Mouse (Mus musculus): ENCODE data around the gene Lrmda. TPM values are rescaled to one million over a fixed set of nuclear protein-coding genes. Genes with fewer than 3 reads are reported as not detected.

Gene Lrmda
- polyA plus RNA-seq, 1 experiment from 2014 or later = 0.57 TPM

- 54% methylated on average over 3 of the region's 3 CpGs for WGBS
- no peak for ATAC-seq (ENCODE audit: insufficient read depth, low FRiP score, low read depth)
- H3K9ac ChIP-seq = no peak overlapping the region
- H3K4me2 ChIP-seq = no peak overlapping the region
- H3K36me3 ChIP-seq = no peaks in the 10 kb centered on the region
- H3K27me3 ChIP-seq (replicated peaks) = no peaks in the 10 kb centered on the region
- H3K27ac ChIP-seq = no peak overlapping the region
- no peaks in the 10 kb centered on the region for H3K9me3 ChIP-seq
- H3K4me3 ChIP-seq (replicated peaks) = no peak overlapping the region
- no peaks in the 10 kb centered on the region for H3K4me1 ChIP-seq
Measured at GRCm38 (mm10) chr14:22533501-22533900, 514.0 kb downstream of the Lrmda start.

DNA sequence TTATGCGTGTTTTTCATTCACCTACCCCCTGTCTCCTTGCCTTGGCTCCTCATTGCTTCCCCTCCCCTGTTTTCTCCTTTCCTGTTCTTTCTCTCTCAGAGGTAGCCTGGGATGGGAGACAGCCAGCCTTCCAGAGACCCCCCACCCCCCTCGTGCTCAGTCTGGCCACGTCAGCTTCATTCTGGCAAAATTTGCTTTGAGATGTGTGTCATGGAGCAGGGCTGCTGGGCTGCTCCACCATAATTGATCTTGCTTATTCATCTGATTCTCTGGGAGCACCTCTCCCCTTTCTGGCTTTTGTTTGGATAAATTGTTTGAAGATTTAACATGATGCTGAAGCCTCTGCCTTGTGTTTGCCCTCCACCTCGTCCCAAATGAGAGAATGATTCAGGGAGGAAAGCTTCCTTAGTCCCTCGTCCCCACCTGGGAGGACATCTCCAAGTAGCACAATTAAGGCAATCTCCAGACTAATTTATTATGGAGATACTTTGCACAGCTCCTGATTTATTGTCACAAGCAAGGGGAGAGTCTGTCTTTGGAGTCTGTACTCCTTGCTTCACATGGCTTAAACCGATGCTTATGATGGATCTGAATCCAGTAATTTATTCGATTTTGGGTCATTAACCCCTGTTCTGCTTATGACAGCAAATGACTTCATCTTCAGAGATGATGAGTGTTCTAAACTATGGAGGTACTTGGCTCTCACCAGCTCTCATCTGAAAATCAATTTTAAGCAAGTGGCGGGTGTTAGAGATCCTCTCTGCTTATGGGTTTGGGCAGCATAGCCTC is 526.6 kb downstream of the Lrmda start:
- no peaks in the 10 kb centered on the region for H3K9me3 ChIP-seq
- H3K27ac ChIP-seq = no peak overlapping the region
- WGBS = 46% methylated on average over 8 of the region's 8 CpGs
- ATAC-seq (ENCODE audit: insufficient read depth, low FRiP score, low read depth) = no peak
- H3K4me3 ChIP-seq (replicated peaks) = no peak overlapping the region
- no peaks in the 10 kb centered on the region for H3K36me3 ChIP-seq
- no peak overlapping the region for H3K9ac ChIP-seq
- H3K4me2 ChIP-seq = no peak overlapping the region
- no peaks in the 10 kb centered on the region for H3K27me3 ChIP-seq (replicated peaks)
- H3K4me1 ChIP-seq = no peaks in the 10 kb centered on the region

DNA sequence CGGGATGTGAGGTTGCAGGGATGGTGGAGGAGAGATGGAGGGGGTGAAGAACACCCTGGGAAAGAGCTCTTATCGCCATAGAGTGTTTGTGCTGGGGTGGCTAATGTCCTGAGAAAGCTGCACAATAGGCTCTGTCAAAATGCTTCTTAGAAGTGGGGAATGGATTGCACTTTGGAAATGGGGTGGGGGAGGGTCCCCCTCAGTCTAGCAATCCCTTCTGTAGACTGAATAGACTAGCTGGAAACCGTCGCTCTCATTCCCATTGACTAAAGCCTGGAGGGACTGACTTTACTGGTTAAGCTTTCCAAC is 527.1 kb downstream of the Lrmda start:
- Histone ChIP-seq H3K27me3 (replicated peaks) (no peaks in the 10 kb centered on the region), H3K4me1 (no peaks in the 10 kb centered on the region), H3K27ac (no peak overlapping the region), H3K9me3 (no peaks in the 10 kb centered on the region), H3K4me3 (replicated peaks) (no peak overlapping the region), H3K36me3 (no peaks in the 10 kb centered on the region), H3K4me2 (no peak overlapping the region), H3K9ac (no peak overlapping the region)
- ATAC-seq (ENCODE audit: insufficient read depth, low FRiP score, low read depth) = no peak
- 60% methylated on average over 4 of the region's 4 CpGs for WGBS

- H3K4me1 ChIP-seq = no peaks in the 10 kb centered on the region
- no peak overlapping the region for H3K4me3 ChIP-seq (replicated peaks)
- no peak overlapping the region for H3K27ac ChIP-seq
- H3K27me3 ChIP-seq (replicated peaks) = no peaks in the 10 kb centered on the region
- ATAC-seq (ENCODE audit: insufficient read depth, low FRiP score, low read depth) = no peak
- H3K9me3 ChIP-seq = no peaks in the 10 kb centered on the region
- no peak overlapping the region for H3K9ac ChIP-seq
- no peak overlapping the region for H3K4me2 ChIP-seq
- H3K36me3 ChIP-seq = no peaks in the 10 kb centered on the region
- WGBS = 24% methylated on average over 2 of the region's 2 CpGs
Measured at GRCm38 (mm10) chr14:22548286-22548685, 528.8 kb downstream of the Lrmda start.

DNA sequence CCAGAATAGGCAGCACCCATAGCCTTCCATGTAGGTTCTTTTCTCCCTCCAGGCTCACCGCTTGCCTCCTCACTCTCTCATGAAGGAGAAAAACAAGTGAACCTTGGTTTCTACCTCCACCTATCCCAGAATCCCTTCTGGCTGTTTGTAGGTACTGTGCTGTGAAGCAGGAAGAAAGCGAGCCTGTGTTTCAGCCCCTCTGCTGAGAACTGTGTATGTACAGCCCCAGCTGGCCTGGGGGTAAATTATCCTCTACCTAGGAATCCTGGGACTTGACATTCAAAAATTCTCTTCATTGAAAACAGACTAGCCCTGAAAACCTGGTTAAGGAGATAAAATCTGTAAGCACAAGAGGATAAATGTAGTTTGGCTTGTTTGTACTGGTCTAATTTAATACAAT is 529.7 kb downstream of the Lrmda start:
- WGBS = 83% methylated on average over 2 of the region's 2 CpGs
- H3K36me3 ChIP-seq = no peaks in the 10 kb centered on the region
- H3K27ac ChIP-seq = no peak overlapping the region
- no peak overlapping the region for H3K4me3 ChIP-seq (replicated peaks)
- H3K9me3 ChIP-seq = no peaks in the 10 kb centered on the region
- ATAC-seq (ENCODE audit: insufficient read depth, low FRiP score, low read depth) = no peak
- no peak overlapping the region for H3K9ac ChIP-seq
- no peaks in the 10 kb centered on the region for H3K27me3 ChIP-seq (replicated peaks)
- no peaks in the 10 kb centered on the region for H3K4me1 ChIP-seq
- H3K4me2 ChIP-seq = no peak overlapping the region

DNA sequence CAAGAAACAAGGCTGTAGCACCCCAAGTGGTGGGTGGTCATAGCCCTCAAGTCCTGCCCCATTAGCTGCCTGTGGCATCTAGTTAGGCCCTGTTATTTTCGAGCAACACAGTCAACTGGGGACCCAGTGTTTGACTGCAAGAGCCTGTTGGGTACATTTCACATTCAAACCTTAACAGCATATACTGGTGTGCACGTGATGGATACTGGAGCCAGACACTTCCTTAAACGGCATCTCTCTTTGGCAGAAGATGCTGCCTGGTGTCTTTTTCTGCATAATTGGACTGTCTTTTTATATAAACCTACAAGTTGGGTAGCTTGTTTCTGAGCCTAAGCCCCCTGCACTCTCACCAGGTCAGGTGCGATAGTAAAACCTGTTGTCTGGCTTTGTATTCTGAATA is 532.8 kb downstream of the Lrmda start:
- Histone ChIP-seq H3K4me2 (no peak overlapping the region), H3K9ac (no peak overlapping the region), H3K4me1 (no peaks in the 10 kb centered on the region), H3K27ac (no peak overlapping the region), H3K4me3 (replicated peaks) (no peak overlapping the region), H3K36me3 (no peaks in the 10 kb centered on the region), H3K9me3 (no peaks in the 10 kb centered on the region), H3K27me3 (replicated peaks) (no peaks in the 10 kb centered on the region)
- ATAC-seq (ENCODE audit: insufficient read depth, low FRiP score, low read depth) = no peak
- 75% methylated on average over 4 of the region's 4 CpGs for WGBS

GRCm38 (mm10) chr14:22552841-22553240 is 533.3 kb downstream of the Lrmda start:
- no peak overlapping the region for H3K27ac ChIP-seq
- 70% methylated on average over 3 of the region's 3 CpGs for WGBS
- no peaks in the 10 kb centered on the region for H3K9me3 ChIP-seq
- no peak overlapping the region for H3K4me3 ChIP-seq (replicated peaks)
- H3K27me3 ChIP-seq (replicated peaks) = no peaks in the 10 kb centered on the region
- H3K4me2 ChIP-seq = no peak overlapping the region
- no peaks in the 10 kb centered on the region for H3K36me3 ChIP-seq
- no peak overlapping the region for H3K9ac ChIP-seq
- no peak for ATAC-seq (ENCODE audit: insufficient read depth, low FRiP score, low read depth)
- H3K4me1 ChIP-seq = no peaks in the 10 kb centered on the region

DNA sequence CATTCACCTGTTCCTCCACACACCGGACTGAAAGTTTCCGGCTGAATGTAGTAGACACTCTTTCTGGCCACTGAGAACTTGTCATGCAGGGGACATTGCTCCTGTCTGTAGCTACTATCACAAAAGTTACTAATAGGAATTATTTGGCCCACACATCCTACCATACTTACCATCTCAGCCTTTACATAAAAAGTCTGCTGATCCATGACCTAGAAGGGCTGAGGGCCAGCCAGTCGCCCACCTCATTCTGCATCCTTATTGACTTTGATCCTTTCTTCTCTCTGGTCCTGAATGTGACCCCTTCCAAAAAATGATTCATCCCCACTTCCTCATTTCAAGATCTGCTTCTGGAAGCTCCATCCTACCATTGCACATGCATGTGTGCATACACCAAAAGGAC is 534.2 kb downstream of the Lrmda start:
- no peaks in the 10 kb centered on the region for H3K27me3 ChIP-seq (replicated peaks)
- no peak for ATAC-seq (ENCODE audit: insufficient read depth, low FRiP score, low read depth)

GRCm38 (mm10) chr14:22572486-22572885 is 553.0 kb downstream of the Lrmda start:
- no peak overlapping the region for H3K9ac ChIP-seq
- 54% methylated on average over 5 of the region's 5 CpGs for WGBS
- H3K4me1 ChIP-seq = peaks cover 16% of the 10 kb centered on the region
- no peaks in the 10 kb centered on the region for H3K36me3 ChIP-seq
- H3K4me3 ChIP-seq (replicated peaks) = no peak overlapping the region
- no peaks in the 10 kb centered on the region for H3K27me3 ChIP-seq (replicated peaks)
- H3K4me2 ChIP-seq = no peak overlapping the region
- no peak overlapping the region for H3K27ac ChIP-seq
- ATAC-seq (ENCODE audit: insufficient read depth, low FRiP score, low read depth) = no peak
- no peaks in the 10 kb centered on the region for H3K9me3 ChIP-seq

More for the DNA sequence above, 534.2 kb downstream of the Lrmda start:
- Histone ChIP-seq H3K4me2 (no peak overlapping the region), H3K27ac (no peak overlapping the region), H3K36me3 (no peaks in the 10 kb centered on the region), H3K4me3 (replicated peaks) (no peak overlapping the region), H3K9ac (no peak overlapping the region), H3K4me1 (no peaks in the 10 kb centered on the region), H3K9me3 (no peaks in the 10 kb centered on the region)
- 91% methylated on average over 3 of the region's 3 CpGs for WGBS

GRCm38 (mm10) chr14:22573585-22573984 is 554.1 kb downstream of the Lrmda start:
- Histone ChIP-seq H3K27ac (no peak overlapping the region), H3K9me3 (no peaks in the 10 kb centered on the region), H3K36me3 (no peaks in the 10 kb centered on the region), H3K27me3 (replicated peaks) (no peaks in the 10 kb centered on the region), H3K9ac (no peak overlapping the region), H3K4me2 (no peak overlapping the region), H3K4me1 (peaks cover 21% of the 10 kb centered on the region), H3K4me3 (replicated peaks) (no peak overlapping the region)
- WGBS = 85% methylated on average over 7 of the region's 7 CpGs
- ATAC-seq (ENCODE audit: insufficient read depth, low FRiP score, low read depth) = no peak

DNA sequence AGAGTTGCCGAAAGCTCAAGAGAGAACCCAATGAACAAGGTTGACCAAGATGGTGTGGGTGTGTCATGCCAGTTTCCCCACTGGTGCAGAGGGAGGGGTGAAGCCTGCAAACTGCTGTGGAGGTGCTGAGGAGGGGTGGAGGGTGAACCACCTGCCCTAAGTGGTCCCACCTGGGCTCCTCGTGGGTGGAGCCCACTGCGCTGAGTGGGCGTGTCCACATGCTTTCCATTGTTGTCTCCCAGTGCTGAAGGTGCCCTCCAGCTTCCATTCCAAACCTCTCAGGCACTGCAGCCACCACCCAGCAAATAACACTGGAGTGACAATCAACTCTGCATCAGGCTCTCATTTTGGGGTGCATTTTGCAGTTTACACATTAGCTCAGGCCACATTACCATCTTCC is 554.5 kb downstream of the Lrmda start:
- H3K4me3 ChIP-seq (replicated peaks) = no peak overlapping the region
- ATAC-seq (ENCODE audit: insufficient read depth, low FRiP score, low read depth) = no peak
- no peaks in the 10 kb centered on the region for H3K9me3 ChIP-seq
- no peaks in the 10 kb centered on the region for H3K27me3 ChIP-seq (replicated peaks)
- H3K4me1 ChIP-seq = peaks cover 21% of the 10 kb centered on the region
- no peaks in the 10 kb centered on the region for H3K36me3 ChIP-seq
- no peak overlapping the region for H3K4me2 ChIP-seq
- 81% methylated on average over 4 of the region's 4 CpGs for WGBS
- no peak overlapping the region for H3K9ac ChIP-seq
- no peak overlapping the region for H3K27ac ChIP-seq

GRCm38 (mm10) chr14:22576441-22576840 is 556.9 kb downstream of the Lrmda start:
- H3K4me1 ChIP-seq = peaks cover 21% of the 10 kb centered on the region
- no peak overlapping the region for H3K4me3 ChIP-seq (replicated peaks)
- no peaks in the 10 kb centered on the region for H3K36me3 ChIP-seq
- no peak overlapping the region for H3K4me2 ChIP-seq
- ATAC-seq (ENCODE audit: insufficient read depth, low FRiP score, low read depth) = no peak
- H3K9ac ChIP-seq = no peak overlapping the region
- H3K9me3 ChIP-seq = no peaks in the 10 kb centered on the region
- H3K27me3 ChIP-seq (replicated peaks) = no peaks in the 10 kb centered on the region
- WGBS = 60% methylated on average over 6 of the region's 6 CpGs
- no peak overlapping the region for H3K27ac ChIP-seq

All from stomach, embryonic 15.5 days (tissue).